Mouse (Mus musculus) erythroblast, embryonic 14.5 days (primary cell): Measurements from ENCODE around the gene Fgd2.

Experiments
- GATA1 ChIP-seq: IDR thresholded peaks from 2 replicates; pipeline ENCODE4 v1.6.1; 2012; ENCODE audit warnings: low read length, inconsistent platforms, mixed read lengths
- TAL1 ChIP-seq: IDR thresholded peaks from 3 replicates; pipeline ENCODE4 v1.6.1; 2012; ENCODE audit warnings: low read length, inconsistent platforms, mixed read lengths

DNA sequence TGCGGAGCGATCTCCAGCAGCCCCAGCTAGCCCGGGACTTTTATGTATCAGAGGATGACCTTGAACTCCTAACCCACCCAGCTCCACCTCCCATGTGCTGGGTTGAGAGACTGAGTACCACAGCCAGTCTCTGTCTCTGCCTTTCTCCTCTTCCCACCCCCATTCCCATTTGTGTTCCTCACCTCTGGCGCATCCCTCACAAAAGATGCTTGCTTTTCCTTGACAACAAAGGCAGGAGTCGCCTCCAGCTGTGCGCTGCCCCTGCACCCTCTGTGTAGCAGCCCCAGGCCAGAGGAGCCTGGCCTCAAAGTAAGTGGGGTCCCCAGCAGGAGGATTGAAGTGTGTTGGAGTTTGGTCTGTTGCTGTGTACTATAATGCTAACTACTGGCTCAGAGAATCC is 25.0 kb downstream of the Fgd2 start:
- no peak for TF ChIP-seq TAL1
- TF ChIP-seq GATA1, result no peak
